Mouse (Mus musculus): ENCODE results near the gene Tfpt.

GRCm38 (mm10) chr7:3674507-3675227, 44.9 kb upstream of the Tfpt start:
- TF ChIP-seq CTCF (IDR thresholded peaks at IDR 0.05; ENCODE audit: low read depth) = peak; percentile 95
- no peak for TF ChIP-seq EP300 (IDR thresholded peaks at IDR 0.05; ENCODE audit: low read depth)

Measured in liver, postnatal 0 days (tissue).